Mouse (Mus musculus): Measurements from ENCODE around the gene Dner. TPM values are rescaled to one million over a fixed set of nuclear protein-coding genes. Genes with fewer than 3 reads are reported as not detected.

Gene Dner
- 100 to 1,000 TPM; 149 to 162 TPM for total RNA-seq (2021)

GRCm38 (mm10) chr1:84695517-84696411 lies at the start of gene Dner:
Gene Dner, minus strand, starts transcription at chr1:84696221.
- DNase-seq (ENCODE audit: low spot score in 2 of 2): peak; percentile 73 to 83
- intact Hi-C loops (cut with DNase I): loop anchor here (5.0 to 10.0 kb wide), 7 partner anchors 78 to 1511 kb away; no protein-coding TSS in a partner anchor

GRCm38 (mm10) chr1:84742156-84742555 lies 46.1 kb upstream of the Dner start:
- no peak for DNase-seq (ENCODE audit: low spot score in 2 of 2)
- intact Hi-C loops (cut with DNase I): no loop called here

GRCm38 (mm10) chr1:84740080-84740479 lies 44.1 kb upstream of the Dner start:
- intact Hi-C loops (cut with DNase I): no loop called here
- DNase-seq (ENCODE audit: low spot score in 2 of 2): no peak

GRCm38 (mm10) chr1:84737097-84737496 lies 41.1 kb upstream of the Dner start:
- intact Hi-C loops (cut with DNase I): no loop called here
- DNase-seq (ENCODE audit: low spot score in 2 of 2): no peak

GRCm38 (mm10) chr1:84733799-84734198 lies 37.8 kb upstream of the Dner start:
- intact Hi-C loops (cut with DNase I): loop anchor here (5.0 kb wide), 1 partner anchor 104 kb away; the partner anchor contains the start of gene Fbxo36
- no peak for DNase-seq (ENCODE audit: low spot score in 2 of 2)

GRCm38 (mm10) chr1:84731763-84732162 lies 35.7 kb upstream of the Dner start:
- DNase-seq (ENCODE audit: low spot score in 2 of 2): no peak
- intact Hi-C loops (cut with DNase I): loop anchor here (5.0 kb wide), 1 partner anchor 106 kb away; the partner anchor contains the start of gene Fbxo36

- no peak for DNase-seq (ENCODE audit: low spot score in 2 of 2)
- intact Hi-C loops (cut with DNase I): no loop called here
Observed at GRCm38 (mm10) chr1:84722841-84723240, 26.8 kb upstream of the Dner start.

GRCm38 (mm10) chr1:84722371-84722770 lies 26.4 kb upstream of the Dner start:
- intact Hi-C loops (cut with DNase I): no loop called here
- DNase-seq (ENCODE audit: low spot score in 2 of 2): no peak

- no peak for DNase-seq (ENCODE audit: low spot score in 2 of 2)
- intact Hi-C loops (cut with DNase I): no loop called here
Observed at GRCm38 (mm10) chr1:84721942-84722341, 25.9 kb upstream of the Dner start.

GRCm38 (mm10) chr1:84709810-84710785 lies 14.1 kb upstream of the Dner start:
- peak; percentile 83 to 86 for DNase-seq (ENCODE audit: low spot score in 2 of 2)
- intact Hi-C loops (cut with DNase I): no loop called here

GRCm38 (mm10) chr1:84709406-84709805 lies 13.4 kb upstream of the Dner start:
- no peak for DNase-seq (ENCODE audit: low spot score in 2 of 2)
- intact Hi-C loops (cut with DNase I): no loop called here

- DNase-seq (ENCODE audit: low spot score in 2 of 2): no peak
- intact Hi-C loops (cut with DNase I): no loop called here
Observed at GRCm38 (mm10) chr1:84700254-84700653, 4.2 kb upstream of the Dner start.

- DNase-seq (ENCODE audit: low spot score in 2 of 2): peak; percentile 85 to 89
- intact Hi-C loops (cut with DNase I): loop anchor here (5.0 to 10.0 kb wide), 7 partner anchors 80 to 1512 kb away; no protein-coding TSS in a partner anchor
Observed at GRCm38 (mm10) chr1:84697136-84697535, 1.1 kb upstream of the Dner start.

- intact Hi-C loops (cut with DNase I): loop anchor here (5.0 to 10.0 kb wide), 7 partner anchors 78 to 1510 kb away; no protein-coding TSS in a partner anchor
- peak; percentile 56 to 66 for DNase-seq (ENCODE audit: low spot score in 2 of 2)
Observed at GRCm38 (mm10) chr1:84694688-84695474, 1.1 kb downstream of the Dner start.

GRCm38 (mm10) chr1:84677910-84678309 lies 18.1 kb downstream of the Dner start:
- intact Hi-C loops (cut with DNase I): no loop called here
- no peak for DNase-seq (ENCODE audit: low spot score in 2 of 2)

- intact Hi-C loops (cut with DNase I): no loop called here
- DNase-seq (ENCODE audit: low spot score in 2 of 2): no peak
Observed at GRCm38 (mm10) chr1:84668100-84668846, 27.7 kb downstream of the Dner start.

- intact Hi-C loops (cut with DNase I): no loop called here
- no peak for DNase-seq (ENCODE audit: low spot score in 2 of 2)
Observed at GRCm38 (mm10) chr1:84667660-84668059, 28.4 kb downstream of the Dner start.

GRCm38 (mm10) chr1:84664377-84665118 lies 31.5 kb downstream of the Dner start:
- intact Hi-C loops (cut with DNase I): no loop called here
- DNase-seq (ENCODE audit: low spot score in 2 of 2): no peak

All from left cerebral cortex, postnatal 25 days (tissue).